Mouse (Mus musculus): Measurements from ENCODE around the gene Rpl23a.

Gene Rpl23a

GRCm38 (mm10) chr11:78183884-78184514, 615 bp upstream of the Rpl23a start:
- DNase-seq: no peak

- DNase-seq: no peak
Observed at GRCm38 (mm10) chr11:78182450-78182849, 934 bp downstream of the Rpl23a start.

DNA sequence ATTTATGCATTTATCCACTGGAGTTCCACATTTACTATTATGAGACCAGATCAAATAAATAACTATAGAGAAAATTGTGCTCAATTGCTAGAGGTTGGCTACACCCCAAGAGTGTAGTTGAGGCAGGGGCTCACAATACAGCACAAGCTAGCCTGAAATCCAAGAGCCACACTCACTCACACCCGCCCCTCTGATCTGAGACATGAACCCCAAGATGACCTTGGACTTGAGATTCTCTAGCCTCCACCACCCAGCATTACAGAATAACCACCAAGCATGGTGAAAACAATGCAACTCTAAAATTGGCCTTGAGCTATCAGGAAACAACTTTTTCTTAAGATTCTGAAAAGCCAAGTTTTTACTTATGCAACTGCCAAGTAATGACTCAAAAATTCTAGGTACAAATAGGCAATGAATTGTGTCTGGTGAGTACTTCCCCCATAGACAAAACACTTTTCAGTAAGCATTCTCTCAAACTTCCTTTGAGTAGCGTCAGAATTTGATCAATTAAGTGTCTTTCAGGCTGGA, 1.5 kb downstream of the Rpl23a start:
- no peak for DNase-seq

GRCm38 (mm10) chr11:78180081-78180761, 3.2 kb downstream of the Rpl23a start:
- DNase-seq: no peak

- DNase-seq: no peak
Observed at GRCm38 (mm10) chr11:78179438-78179999, 3.9 kb downstream of the Rpl23a start.

DNA sequence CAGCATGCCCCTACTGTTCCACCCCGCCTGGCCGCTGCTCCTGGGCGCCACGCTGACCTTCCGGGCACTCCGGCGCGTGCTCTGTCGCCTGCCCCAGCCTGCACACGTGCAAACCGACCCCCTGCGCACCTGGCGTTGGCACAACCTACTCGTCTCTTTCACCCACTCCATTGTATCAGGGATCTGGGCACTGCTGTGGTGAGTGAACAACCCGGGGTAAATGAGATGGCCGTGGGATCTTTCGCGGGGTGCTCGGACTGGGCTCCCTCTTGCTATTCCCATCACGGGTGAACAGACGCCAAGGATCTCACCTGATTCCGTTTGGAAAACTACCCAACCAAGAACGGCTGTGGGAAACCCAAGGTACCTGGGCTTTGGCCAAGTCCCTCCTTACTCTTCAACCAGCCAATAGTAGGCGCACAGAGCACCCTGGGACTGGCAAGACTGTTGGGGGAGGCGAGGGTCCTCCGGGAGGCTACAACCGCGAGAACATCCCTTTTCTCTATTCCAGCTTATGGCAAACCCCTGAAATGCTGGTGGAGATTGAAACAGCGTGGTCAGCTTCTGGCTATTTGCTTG, 4.4 kb downstream of the Rpl23a start:
- peak; percentile 65 for DNase-seq

- DNase-seq: peak; percentile 88
Observed at GRCm38 (mm10) chr11:78177903-78178858, 5.2 kb downstream of the Rpl23a start.

DNA sequence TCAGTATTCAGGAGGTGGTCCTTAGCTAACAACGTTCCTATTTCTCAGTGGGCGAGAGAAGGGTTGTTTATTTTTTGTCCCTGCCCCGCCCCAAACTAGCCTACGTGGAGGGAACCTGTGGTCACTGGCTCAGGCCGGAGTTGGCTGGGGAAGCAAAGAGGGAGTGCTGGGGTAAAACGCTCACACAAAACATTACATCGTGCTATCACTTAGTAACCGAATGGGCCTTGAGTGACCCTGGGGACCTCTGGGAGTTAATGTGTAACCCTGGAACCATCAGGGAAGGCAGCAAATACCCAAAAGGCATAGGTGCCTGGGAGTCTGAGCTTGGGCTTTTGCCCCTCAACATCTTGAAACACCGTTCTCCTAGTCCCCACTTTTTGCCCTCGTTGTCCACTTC, 5.9 kb downstream of the Rpl23a start:
- peak; percentile 27 for DNase-seq

DNA sequence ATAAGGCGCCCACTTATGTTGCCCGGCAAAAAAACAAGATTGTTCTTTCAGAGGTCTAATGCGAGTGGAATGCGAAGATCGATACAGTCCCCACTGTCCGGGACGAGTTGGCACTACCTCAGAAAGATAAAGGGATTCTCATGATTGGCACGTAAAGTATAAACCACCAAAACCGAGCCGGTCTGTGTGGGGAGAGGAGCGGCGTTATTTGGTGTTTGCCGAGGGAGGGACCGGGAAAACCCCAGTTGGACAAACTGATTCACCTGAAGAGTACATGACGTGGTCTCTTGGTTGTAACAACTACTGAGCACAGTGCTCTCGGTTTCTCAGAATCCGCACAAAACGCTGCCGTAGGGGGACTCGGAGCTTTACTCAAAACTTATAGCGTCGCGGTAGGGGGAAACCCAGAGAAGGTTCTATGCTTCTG, 6.5 kb downstream of the Rpl23a start:
- DNase-seq: no peak

DNA sequence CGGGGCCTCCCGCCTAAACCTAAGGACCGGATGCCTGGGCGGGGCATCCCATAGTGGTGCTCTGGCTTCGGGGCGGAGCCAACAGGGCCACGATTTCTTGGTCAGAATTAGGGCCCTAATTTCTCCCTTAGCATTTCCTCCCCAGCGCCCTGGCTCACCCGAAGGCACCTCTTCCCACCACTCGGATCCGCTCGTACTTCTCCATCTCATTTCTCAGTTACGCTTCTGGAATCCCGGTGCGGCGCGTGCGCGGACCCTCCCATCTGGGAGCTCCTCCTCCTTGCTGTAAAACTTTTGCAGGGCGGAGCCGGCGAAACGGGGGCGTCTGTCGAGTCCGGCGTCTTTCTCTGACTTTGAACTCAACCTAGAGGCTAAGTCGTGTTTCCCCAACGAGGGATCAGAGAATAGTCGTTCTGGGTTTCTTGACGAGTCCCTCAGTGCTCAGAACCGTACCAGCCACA, 7.0 kb downstream of the Rpl23a start, which contains the start of the genes Nek8 and Tlcd1:
Gene Nek8 (minus strand): TSS at position 274 of the 461 bp plus-strand sequence.
Gene Tlcd1 (plus strand): TSS at position 310 of the 461 bp plus-strand sequence.
- DNase-seq: peak; percentile 79

DNA sequence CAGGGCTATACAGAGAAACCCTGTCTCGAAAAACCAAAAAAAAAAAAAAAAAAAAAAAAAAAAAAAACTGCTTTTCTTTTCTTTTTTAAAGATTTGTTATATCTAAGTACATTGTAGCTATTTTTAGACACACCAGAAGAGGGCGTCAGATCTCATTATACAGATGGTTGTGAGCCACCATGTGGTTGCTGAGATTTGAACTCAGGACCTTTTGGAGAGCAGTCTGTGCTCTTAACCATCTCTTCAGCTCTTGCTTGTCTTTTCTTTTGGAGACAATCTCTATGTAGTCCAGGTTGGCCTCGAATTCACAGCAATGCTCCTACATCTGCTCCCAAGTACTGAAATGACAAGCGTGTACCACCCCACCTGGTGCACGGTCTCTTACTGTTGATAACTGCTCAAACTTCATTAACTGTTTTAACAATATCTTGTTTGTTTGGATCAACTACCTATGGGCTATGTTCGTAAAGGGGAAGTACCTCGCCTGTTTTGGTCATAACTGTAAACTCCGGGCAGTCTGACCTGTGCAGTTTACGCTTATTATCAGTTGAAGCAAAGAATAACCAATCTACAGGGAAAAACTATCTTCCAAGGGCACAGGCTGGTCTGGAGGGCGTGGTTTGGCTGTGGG, 7.5 kb downstream of the Rpl23a start:
- DNase-seq: no peak

GRCm38 (mm10) chr11:78174506-78174905, 8.9 kb downstream of the Rpl23a start:
- DNase-seq: no peak

GRCm38 (mm10) chr11:78172748-78173383, 10.5 kb downstream of the Rpl23a start:
- DNase-seq: no peak

DNA sequence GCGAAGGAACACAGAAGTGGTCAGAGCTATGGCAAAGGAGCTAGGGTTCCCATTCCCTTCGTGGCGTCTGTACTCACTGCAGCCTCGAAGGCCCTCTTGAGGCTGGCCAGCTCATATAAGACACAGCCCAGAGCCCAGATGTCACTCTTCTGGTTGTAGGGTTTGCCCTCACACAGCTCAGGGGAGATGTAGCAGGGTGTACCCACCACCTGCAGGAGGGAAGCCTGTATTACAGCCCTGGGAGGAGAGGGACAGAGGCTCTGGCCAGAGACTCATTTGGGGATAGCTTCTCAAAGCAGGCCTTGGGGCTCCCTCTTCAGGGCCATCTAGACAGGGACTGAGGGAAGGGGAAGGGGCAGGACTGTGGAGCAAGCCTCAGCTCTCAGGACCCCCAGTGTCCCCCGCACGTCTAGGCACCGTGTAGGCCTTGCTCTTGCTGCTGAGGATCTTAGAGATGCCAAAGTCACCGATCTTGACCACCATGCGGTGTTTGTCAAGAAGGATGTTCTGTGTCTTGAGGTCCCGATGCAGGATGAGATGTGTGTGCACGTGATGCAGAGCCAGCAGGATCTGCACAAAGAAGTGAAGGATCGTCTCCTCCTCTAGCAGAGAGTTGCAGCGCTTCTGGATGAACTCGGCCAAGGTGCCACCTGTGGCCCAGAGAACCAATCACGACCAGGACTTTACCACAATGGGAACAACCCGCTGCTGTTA, 11.2 kb downstream of the Rpl23a start:
- no peak for DNase-seq

DNA sequence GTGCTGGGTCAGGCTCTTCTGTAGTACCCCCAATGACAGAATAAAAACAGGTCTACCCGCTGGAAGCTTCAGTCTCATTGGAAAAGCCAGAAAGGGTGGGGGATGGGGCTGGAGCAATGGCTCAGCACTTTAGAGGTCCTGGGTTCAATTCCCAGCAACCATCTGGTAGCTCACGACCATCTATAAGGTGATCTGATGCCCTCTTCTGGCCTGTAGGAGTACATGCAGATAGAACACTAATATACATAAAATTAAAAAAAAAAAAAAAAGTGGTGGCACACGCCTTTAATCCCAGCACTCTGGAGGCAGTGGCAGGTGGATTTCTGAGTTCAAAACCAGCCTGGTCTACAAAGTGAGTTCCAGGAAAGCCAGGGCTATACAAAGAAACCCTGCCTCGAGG, 12.1 kb downstream of the Rpl23a start:
- DNase-seq: no peak

GRCm38 (mm10) chr11:78170306-78170705, 13.1 kb downstream of the Rpl23a start:
- no peak for DNase-seq

DNA sequence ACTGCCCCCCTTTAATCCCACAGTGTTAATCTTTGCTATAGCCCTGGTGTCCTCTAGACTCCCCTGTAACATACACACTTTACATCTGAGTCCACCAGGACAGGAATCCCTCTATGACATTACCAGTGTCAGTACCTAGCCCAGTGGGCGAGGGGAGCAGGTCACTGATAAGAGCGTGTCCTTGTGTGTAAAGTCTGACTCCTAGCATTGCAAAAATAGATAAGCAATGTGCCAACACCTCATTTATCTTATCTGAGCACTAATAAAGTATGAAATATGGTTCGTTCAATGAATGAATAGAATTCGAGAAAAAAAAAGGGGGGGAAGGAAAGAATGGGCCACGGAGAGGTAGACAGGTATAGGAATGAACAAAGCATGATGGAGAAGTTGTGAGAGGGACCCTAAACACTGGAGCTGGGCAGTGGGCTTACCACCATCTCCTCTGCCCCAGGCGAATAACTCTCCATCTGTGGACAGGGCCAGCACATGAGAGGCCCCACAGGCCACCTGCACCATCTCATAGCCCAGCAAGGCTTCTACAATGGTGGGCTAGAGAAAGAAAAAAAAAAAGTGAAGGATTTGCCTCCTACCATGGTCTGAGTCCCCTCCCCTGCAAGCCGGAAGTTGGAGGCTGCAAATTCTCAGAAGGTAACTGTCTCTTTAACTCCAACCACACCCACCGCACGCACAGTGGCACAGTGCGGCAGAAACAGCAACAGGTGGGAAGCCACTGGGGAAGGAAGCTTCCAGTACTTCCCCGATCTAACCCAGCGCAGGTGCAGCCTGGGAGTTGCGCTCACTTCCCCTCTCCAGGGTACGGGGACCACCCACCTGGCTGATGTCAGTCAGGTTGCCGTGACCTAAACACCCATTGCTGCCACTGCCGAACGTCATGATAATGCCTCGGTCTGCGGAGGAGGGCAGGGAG, 14.6 kb downstream of the Rpl23a start:
- no peak for DNase-seq

GRCm38 (mm10) chr11:78167257-78167959, 16.0 kb downstream of the Rpl23a start:
- DNase-seq: no peak

- no peak for DNase-seq
Observed at GRCm38 (mm10) chr11:78166640-78167039, 16.7 kb downstream of the Rpl23a start.

Measured in cerebellum, adult 11-12 months (tissue).